8 mouse cellular contexts compared by ENCODE assay signal in genomic region chr19:5800632-5801431, GRCm38 (mm10). TPM values are rescaled to one million over a fixed set of nuclear protein-coding genes. Genes with fewer than 3 reads are reported as not detected.
DNase-seq lines count a peak whose midpoint lies in the region; ATAC-seq and TF ChIP-seq lines count a peak whose summit lies in the region.

No protein-coding gene starts in this region.

- peak overlapping the region; percentile 86 for H3K4me3 ChIP-seq in lung, embryonic 15.5 days
- H3K4me3 ChIP-seq in bone marrow, adult 2 months (replicated peaks; ENCODE audit: control insufficient read depth, low read depth, low read length), result peak overlapping the region; percentile 81
- peak overlapping the region; percentile 55 for H3K4me3 ChIP-seq in forebrain, embryonic 16.5 days (replicated peaks; ENCODE audit: low read length)
- peak overlapping the region; percentile 99 for H3K4me3 ChIP-seq in limb, embryonic 13.5 days
- H3K4me3 ChIP-seq in neural tube, embryonic 13.5 days, result peak overlapping the region; percentile 82

- no peak for ATAC-seq in lung, embryonic 15.5 days (ENCODE audit: borderline replicate concordance, extremely low read depth, low FRiP score, low TSS enrichment)
- no peak for ATAC-seq in forebrain, embryonic 16.5 days
- ATAC-seq in limb, embryonic 13.5 days (ENCODE audit: low FRiP score, low read depth), result no peak
- no peak for ATAC-seq in neural tube, embryonic 13.5 days (ENCODE audit: low read depth)
- ATAC-seq in megakaryocyte-erythroid progenitor cell, adult 5-6 weeks (replicated peaks; ENCODE audit: low FRiP score, low TSS enrichment, poor library complexity, severe bottlenecking), result no peak

- peak overlapping the region; percentile 67 for H3K4me2 ChIP-seq in lung, embryonic 15.5 days
- H3K4me2 ChIP-seq in forebrain, embryonic 16.5 days (ENCODE audit: low read length), result peak overlapping the region; percentile 100
- H3K4me2 ChIP-seq in limb, embryonic 13.5 days (replicated peaks), result peak overlapping the region; percentile 95
- H3K4me2 ChIP-seq in neural tube, embryonic 13.5 days, result peak overlapping the region; percentile 100

- peak overlapping the region; percentile 99 for H3K9ac ChIP-seq in lung, embryonic 15.5 days
- H3K9ac ChIP-seq in forebrain, embryonic 16.5 days (replicated peaks; ENCODE audit: low read depth, low read length), result peak overlapping the region; percentile 83
- peak overlapping the region; percentile 100 for H3K9ac ChIP-seq in limb, embryonic 13.5 days
- peak overlapping the region; percentile 99 for H3K9ac ChIP-seq in neural tube, embryonic 13.5 days

- DNase-seq in lung, adult 18-20 months, result no peak
- DNase-seq in ovary, postnatal 14 days (ENCODE audit: low spot score), result no peak

- TF ChIP-seq POLR2A in bone marrow, adult 2 months (IDR thresholded peaks at IDR 0.05; ENCODE audit: borderline replicate concordance, control insufficient read depth, low read depth, low read length), result peak; percentile 85; the same call in 1 of the 2 replicates

- no peaks in the 10 kb centered on the region for H3K9me3 ChIP-seq in lung, embryonic 15.5 days
- no peaks in the 10 kb centered on the region for H3K9me3 ChIP-seq in forebrain, embryonic 16.5 days (ENCODE audit: control insufficient read depth, low read length)
- H3K9me3 ChIP-seq in limb, embryonic 13.5 days, result no peaks in the 10 kb centered on the region
- H3K9me3 ChIP-seq in neural tube, embryonic 13.5 days, result no peaks in the 10 kb centered on the region

- TF ChIP-seq CTCF in bone marrow, adult 2 months (IDR thresholded peaks at IDR 0.05; ENCODE audit: control insufficient read depth, insufficient read depth, low read length), result no peak

- H3K36me3 ChIP-seq in lung, embryonic 15.5 days, result peaks cover 32% of the 10 kb centered on the region
- peaks cover 9% of the 10 kb centered on the region for H3K36me3 ChIP-seq in forebrain, embryonic 16.5 days (ENCODE audit: control insufficient read depth, insufficient read depth)
- H3K36me3 ChIP-seq in limb, embryonic 13.5 days, result peaks cover 32% of the 10 kb centered on the region
- peaks cover 29% of the 10 kb centered on the region for H3K36me3 ChIP-seq in neural tube, embryonic 13.5 days

- peaks cover 32% of the 10 kb centered on the region for H3K4me1 ChIP-seq in lung, embryonic 15.5 days
- no peaks in the 10 kb centered on the region; the same call in 1 of the 2 replicates for H3K4me1 ChIP-seq in bone marrow, adult 2 months (ENCODE audit: control insufficient read depth, insufficient read depth, low read length)
- H3K4me1 ChIP-seq in forebrain, embryonic 16.5 days (replicated peaks; ENCODE audit: control insufficient read depth, insufficient read depth, low read length), result peaks cover 34% of the 10 kb centered on the region
- H3K4me1 ChIP-seq in limb, embryonic 13.5 days, result peaks cover 39% of the 10 kb centered on the region
- peaks cover 50% of the 10 kb centered on the region for H3K4me1 ChIP-seq in neural tube, embryonic 13.5 days (replicated peaks)

- H3K27me3 ChIP-seq in lung, embryonic 15.5 days, result no peaks in the 10 kb centered on the region
- H3K27me3 ChIP-seq in forebrain, embryonic 16.5 days (replicated peaks; ENCODE audit: control insufficient read depth, insufficient read depth, low read length), result no peaks in the 10 kb centered on the region
- H3K27me3 ChIP-seq in limb, embryonic 13.5 days, result no peaks in the 10 kb centered on the region
- no peaks in the 10 kb centered on the region for H3K27me3 ChIP-seq in neural tube, embryonic 13.5 days

- WGBS in lung, embryonic 15.5 days, result 0% methylated on average over 19 of the region's 19 CpGs
- WGBS in bone marrow, adult 2 months, result under 1% methylated on average over 19 of the region's 19 CpGs
- WGBS in forebrain, embryonic 16.5 days, result under 1% methylated on average over 19 of the region's 19 CpGs
- under 1% methylated on average over 19 of the region's 19 CpGs for WGBS in limb, embryonic 13.5 days
- under 1% methylated on average over 19 of the region's 19 CpGs for WGBS in neural tube, embryonic 13.5 days

- H3K27ac ChIP-seq in lung, embryonic 15.5 days, result peak overlapping the region; percentile 99
- H3K27ac ChIP-seq in bone marrow, adult 2 months (ENCODE audit: control insufficient read depth, insufficient read depth, low read depth, low read length, poor library complexity), result peak overlapping the region; percentile 84
- H3K27ac ChIP-seq in forebrain, embryonic 16.5 days (ENCODE audit: low read length), result peak overlapping the region; percentile 81
- H3K27ac ChIP-seq in limb, embryonic 13.5 days, result peak overlapping the region; percentile 100
- peak overlapping the region; percentile 100 for H3K27ac ChIP-seq in neural tube, embryonic 13.5 days (replicated peaks)

RNA-seq across cellular contexts. Expression of gene Scyl1, which starts 29.6 kb away (rescaled TPM):
- polyA plus RNA-seq in lung, embryonic 15.5 days (2015; fragmentation: Nextera tagmentation; extraction: Ambion mirVana), result 76.1 and 83.6 TPM in 2 replicates
- polyA plus RNA-seq in bone marrow, adult 2 months (2011; ENCODE audit: insufficient read depth, insufficient read length, low replicate concordance, missing spikeins), result 26.8 and 38.8 TPM in 2 replicates
- polyA plus RNA-seq in forebrain, embryonic 16.5 days (2015; fragmentation: Nextera tagmentation; extraction: Ambion mirVana), result 66.2 and 79.4 TPM in 2 replicates
- polyA plus RNA-seq in limb, embryonic 13.5 days (2015; fragmentation: Nextera tagmentation; extraction: Ambion mirVana), result 76.9 and 82.7 TPM in 2 replicates
- 66.7 and 69.8 TPM in 2 replicates for polyA plus RNA-seq in neural tube, embryonic 13.5 days (2015; fragmentation: Nextera tagmentation; extraction: Ambion mirVana)
- total RNA-seq in megakaryocyte-erythroid progenitor cell, adult 5-6 weeks (2014; fragmentation: Nextera tagmentation), result 28.7 and 43.4 TPM in 2 replicates
- total RNA-seq in megakaryocyte-erythroid progenitor cell, adult 5-6 weeks (2017), result 20.2 and 23.1 TPM in 2 replicates
